Mouse (Mus musculus) c-Kit-positive CD71-positive TER-119-negative erythroid progenitor cells, embryonic 14.5 days (primary cell): Measurements from ENCODE around the gene Fscn2.
"Not testable (repeated sequence)": the region's sequence is repeated elsewhere in the genome, so short reads cannot be mapped to it uniquely, and the experiment has no call there.

Experiments
- DNase-seq: peaks from one replicate; pipeline ENCODE4 v3.0.0-alpha.2; 2013; ENCODE audit warnings: low read depth

Gene Fscn2

DNA sequence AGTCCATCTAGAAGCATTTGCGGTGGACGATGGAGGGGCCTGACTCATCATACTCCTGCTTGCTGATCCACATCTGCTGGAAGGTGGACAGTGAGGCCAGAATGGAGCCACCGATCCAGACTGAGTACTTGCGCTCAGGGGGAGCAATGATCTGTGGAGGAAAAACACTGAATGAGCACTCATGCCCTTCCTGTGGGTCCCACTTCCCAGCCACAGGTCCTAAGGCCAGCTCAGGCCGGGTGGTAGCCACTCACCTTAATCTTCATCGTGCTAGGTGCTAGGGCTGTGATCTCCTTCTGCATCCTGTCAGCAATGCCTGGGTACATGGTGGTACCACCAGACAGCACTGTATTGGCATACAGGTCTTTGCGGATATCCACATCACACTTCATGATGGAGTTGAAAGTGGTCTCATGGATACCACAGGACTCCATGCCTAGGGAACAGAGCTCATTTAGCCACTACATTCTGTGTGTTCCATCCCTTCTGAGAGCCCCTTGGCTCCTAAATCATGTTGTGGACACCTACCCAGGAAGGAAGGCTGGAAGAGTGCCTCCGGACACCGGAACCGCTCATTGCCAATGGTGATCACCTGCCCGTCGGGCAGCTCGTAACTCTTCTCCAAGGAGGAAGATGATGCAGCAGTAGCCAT lies 14.8 kb upstream of the Fscn2 start:
- not testable (repeated sequence) for DNase-seq

DNA sequence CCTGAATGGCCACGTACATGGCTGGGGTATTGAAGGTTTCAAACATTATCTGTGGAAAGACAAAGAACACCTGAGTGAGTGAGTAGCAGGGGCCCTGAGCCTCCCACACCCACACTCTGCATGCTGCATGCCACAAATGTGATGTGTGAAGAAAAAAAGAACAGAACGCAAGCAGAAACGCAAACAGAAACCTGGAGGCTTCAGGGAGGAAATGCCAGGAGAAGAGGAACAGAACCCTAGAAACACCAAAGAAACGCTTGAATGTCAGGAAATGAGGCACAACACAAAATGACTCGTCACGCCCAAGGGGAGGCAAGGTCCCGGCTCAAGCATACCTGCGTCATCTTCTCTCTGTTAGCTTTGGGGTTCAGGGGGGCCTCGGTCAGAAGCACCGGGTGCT lies 14.0 kb upstream of the Fscn2 start:
- no peak for DNase-seq

DNA sequence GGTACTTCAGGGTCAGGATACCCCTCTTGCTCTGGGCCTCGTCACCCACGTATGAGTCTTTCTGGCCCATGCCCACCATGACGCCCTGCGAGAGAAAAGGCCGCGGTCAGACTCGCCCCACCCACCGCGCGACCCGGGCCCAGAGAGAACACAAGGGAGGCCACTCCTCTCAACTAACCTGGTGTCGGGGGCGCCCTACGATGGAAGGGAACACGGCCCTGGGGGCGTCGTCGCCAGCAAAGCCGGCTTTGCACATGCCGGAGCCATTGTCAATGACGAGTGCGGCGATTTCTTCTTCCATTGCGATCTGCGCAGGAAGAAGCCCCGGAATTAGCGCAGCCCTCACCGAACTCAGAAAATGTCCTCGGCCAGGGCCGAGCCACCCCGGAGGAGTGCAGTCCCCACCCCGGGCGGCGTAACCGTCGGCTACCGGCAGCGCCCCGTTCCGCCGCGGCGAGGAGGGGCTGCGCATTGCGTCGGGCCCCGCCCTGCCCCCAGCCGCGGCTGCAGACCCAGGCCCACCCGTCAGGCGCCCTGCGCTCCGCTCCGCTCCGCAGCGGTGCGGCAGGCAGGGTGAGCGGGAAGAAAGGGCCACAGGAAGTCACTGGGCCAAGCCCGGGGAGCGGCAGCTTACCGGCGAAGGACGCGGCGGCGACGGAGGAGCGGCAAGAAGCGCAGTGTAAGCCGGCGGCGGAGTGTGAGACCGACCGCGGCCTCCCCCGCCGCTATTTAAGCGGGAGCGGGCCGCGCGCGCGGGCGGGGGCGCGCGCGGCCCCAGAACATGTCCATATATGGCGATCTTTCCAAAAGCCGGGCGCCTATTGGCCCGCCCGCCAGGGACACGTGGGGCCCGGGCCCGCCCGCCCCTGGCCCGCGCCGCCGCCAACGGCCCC lies 13.3 kb upstream of the Fscn2 start, which contains the start of gene Actg1:
Gene Actg1, minus strand, starts transcription at position 752 of the 893 bp plus-strand sequence.
- DNase-seq, result peak; percentile 67

DNA sequence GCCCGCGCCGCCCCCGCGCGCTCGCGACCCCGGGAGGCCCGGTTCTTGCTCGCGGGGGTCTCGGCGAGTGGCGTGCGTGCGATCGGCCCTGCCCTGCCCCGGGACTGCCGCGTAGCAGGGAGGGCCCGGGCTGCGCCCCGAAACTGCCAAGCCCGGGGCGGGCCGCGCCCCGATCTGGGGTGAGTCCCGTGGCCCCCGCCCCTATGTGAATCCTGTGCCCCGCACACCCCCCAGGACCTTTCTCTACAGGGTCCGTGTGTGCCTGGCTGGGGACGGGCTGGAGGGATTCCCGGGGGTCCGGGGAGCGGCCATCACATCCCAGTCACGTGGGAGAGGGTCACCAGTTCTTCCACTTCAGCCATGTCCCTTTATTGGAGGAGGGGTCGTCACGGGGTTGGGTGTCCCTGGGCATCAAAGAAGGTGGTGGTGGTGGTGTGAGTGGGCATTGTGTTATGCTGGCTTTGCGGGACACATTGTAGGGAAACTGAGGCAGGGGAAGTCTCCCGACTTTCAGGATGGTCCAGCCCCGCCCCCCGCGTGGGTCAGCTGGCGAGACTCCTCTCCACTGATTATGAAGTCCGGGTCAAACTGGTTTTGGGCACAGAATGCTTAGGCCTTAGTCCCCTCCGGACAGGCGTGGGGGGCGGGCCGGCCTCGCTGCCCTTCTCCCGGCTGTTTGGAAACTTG lies 12.5 kb upstream of the Fscn2 start:
- no peak for DNase-seq

DNA sequence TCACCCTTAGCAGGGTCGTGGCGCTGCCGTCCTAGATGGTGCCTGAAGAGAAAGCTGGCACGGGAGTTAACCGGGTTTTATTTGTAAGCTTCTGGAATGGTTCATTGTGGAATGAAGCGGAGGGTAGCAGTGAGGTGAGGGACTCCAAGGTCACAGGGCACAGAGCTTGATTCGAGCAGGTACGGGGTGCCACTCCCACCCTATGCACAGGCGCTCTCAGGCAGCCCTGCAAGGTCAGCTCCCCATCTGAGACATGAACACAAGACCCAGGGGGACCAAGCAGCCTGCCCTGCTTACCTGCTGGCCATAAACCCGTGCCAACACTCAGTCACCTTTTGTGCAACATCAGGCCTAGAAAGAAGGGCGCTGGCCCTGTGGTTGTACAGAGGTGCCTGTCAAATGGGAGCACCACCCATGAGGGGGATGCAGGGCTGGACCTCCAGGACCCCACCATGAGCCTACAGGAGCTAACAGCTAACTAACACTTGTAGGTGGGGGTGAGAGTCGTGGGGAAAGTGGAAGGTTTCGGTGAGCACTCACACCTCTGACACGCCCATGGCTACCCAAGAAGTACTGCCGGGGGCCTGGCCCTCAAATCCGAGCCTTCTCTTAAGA lies 11.9 kb upstream of the Fscn2 start:
- no peak for DNase-seq

DNA sequence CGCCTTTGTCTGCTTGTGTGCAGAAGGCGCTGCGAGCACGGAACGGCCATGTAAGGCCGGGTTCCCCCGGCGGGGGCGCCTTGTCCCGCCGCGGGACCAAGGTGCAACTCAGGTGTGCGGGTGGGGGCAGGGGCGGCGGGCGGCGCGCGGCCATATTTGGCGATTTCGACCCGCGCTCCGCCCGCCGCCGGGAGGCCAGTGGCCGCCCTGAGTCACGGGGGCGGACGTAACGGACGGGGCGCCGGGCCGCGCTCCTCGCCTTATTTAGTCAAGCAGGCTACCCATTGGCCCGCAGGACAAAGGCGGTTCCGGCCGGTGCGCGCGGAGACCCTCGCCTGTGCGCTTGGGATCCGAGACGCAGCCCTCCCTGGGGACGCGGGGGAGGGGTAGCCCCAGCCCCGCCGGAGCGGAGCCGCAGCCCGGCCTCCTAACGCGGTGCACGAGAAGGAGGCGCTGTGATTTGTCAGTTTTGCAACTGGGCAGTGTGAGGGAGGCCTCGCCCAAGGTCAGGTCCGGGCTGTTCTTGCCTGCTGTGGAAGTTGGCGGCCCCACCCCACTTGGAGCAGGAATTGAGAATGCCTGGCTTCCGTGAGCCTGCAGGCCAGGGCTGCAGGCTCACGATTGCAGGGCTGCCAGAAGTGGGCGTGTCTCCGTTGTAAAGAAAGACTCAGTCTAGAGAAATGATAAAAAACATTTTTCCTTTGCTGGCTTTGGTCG lies 11.2 kb upstream of the Fscn2 start:
- DNase-seq, result peak; percentile 46

DNA sequence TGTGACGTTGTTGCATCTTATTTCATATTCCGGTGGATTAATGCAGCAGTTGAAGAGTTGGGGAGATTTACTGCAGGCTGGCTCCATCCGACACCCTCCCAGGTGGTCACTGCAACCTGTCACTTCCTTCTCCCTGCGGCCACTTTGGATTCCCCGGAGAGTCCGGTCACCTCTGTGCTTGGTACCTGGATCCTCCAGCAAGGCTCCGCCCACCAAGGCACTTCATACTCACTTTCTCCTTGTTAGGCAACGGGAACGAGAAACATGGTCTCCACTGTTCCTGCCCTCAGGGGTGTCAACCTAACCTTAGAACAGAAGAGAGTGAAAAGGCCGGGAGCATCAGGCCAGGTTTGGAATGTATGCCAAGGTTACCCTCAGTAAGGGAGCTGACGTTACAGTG lies 10.6 kb upstream of the Fscn2 start:
- no peak for DNase-seq

DNA sequence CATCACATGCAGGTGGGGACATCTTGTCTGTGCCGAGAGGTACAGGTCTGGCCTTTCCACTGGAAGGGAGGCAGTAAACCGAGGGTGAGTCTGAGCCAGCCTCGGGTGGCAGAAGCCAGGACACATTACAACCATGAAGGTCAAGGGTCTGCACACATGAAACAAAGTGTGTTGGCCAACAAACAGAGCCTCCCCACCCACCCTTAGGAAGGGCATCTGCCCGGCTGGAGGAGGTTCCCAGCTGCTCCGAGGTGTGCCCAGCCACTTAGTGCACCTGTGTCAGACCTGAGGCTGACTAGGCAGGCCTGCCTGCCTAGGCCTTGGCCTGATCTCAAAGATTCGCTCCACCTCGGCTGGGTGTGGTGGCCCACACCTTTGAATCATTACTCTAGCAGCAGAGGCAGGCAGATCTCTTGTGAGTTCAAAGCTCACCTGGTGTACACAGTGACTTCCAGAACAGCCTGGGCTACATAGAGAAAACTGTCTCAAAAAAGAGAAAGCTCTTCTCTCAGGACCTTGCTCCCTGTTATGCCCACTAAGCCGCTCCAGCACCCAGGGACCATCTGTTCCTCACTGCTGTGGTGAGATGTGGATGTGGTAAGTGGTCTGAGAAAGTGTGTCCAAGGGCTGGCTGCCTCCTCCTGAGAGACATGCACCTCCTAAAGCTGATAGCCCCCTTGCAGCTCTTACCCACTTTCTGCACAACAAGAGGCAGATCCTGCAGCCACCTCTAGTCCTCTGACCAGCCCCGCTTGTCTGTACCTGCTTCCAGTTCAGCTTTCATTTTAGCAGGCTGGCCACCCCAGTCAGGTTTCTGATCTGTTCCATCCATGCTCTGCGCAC lies 9.9 kb upstream of the Fscn2 start:
- no peak for DNase-seq

DNA sequence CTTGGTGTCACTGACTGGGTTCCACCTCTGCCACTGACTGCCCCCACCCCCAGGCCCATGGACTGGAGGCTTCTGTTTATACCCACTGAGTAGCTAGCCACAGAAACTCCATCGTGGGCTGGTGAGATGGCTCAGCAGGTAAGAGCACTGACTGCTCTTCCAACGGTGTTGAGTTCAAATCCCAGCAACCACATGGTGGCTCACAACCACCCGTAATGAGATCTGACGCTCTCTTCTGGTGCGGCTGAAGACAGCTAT lies 9.3 kb upstream of the Fscn2 start:
- DNase-seq, result not testable (repeated sequence)

DNA sequence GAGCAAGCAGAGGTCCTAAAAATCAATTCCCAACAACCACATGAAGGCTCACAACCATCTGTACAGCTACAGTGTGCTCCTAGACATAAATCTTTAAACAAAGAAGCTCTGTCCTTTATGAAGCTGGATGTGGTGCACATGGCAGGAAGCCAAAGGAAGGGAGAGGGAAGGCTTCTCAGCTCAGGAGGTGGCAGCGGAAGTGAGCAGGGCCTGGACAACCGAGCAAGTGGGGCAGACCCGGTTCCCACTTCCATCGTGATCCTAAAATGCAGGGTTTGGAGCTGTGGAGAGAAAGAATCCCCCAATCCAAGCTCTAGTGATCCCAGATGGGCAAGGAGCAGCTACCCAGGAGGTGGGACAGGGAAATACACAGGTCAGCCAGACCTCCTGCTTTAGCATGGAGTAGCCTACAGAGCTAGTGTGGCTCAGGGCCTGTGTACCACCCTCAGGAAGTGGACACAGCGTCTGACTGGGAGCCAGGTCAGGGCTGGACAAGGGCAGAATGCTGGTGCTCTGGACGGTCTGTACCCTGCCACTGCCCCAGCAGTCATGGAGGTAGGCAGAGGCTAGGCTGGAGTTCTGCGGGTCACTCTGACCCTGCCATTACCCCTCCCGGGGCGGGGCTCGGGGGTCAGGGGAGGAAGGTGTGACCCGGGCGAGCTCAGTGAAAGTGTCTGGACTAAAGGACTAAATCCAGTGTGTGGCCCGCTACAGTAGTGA lies 8.6 kb upstream of the Fscn2 start:
- DNase-seq, result no peak

DNA sequence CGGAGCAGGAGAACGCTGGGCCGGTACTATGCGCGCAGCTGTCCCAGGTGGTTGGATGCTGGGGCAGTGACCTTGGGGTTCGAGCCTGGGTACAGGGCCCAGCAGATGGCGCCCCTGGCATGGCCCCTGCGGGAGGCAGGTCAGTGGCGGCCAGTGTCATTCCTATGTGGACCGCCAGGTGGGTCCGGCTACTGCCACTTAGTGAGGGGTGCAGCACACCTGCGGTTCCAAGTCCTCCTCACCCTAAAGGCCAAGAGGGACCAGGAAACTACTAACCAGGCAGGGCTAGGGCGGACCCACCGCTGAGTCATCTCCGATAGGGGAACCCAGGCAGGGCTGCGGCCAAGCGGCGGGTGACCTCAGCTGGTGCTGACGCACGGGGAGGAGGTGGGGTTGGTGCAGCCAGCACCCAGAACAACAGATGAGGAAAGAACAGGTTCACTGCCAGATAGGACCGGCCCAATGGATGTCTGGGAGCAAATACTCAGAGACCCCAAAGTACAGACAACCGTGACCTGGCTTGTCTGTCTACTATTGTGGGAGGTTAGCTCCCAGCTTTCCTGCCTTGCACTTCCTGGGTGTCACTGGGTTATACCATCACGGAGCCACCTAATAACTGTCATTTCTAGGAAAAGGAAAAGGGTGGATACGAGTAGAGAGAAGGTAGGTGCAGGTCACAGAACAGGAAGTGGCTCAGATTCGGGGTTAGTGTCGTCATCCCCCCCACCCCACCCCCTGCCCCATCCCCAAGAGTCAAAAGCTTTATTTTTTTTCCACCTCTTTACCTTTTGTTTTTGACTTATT lies 7.6 kb upstream of the Fscn2 start:
- DNase-seq, result peak; percentile 74

DNA sequence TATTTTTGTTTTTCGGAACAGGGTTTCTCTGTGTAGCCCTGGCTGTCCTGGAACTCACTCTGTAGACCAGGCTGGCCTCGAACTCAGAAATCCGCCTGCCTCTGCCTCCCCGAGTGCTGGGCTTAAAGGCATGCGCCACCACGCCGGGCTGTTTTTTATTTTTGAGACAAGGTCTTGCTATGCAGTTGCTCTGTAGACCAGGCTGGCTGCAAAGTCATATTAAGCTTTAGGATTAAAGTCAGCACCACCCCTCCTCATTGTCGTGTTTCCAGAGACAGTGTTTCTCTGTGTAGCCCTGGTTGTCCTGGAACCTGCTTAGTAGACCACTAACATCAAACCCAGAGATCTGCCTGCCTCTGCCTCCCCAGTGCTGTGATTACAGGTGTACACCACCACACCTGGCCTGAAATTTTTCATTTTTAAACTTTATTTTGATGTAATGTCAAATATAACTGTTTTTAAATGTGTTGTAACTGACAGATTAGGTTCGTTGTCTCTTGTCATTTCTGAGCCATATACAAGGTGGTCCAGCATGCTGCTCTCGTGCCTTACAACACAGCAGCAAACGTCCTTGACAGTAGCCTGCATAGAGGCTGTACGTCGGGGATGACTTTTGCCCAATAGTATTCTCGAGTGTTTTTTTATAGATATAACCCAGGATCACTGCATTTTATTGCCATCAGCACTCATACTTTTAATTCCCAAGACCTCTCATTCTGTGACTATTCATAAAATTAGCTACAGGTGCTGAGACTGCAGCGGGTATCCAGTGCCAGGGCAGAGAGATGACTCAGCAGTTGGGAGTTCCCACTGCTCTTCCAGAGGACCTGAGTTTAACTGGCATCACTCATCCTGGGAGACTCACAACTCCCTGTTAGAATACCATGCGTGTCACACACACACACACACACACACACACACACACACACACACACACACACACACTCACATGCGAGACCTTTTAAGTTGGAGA lies 6.7 kb upstream of the Fscn2 start:
- no peak for DNase-seq

DNA sequence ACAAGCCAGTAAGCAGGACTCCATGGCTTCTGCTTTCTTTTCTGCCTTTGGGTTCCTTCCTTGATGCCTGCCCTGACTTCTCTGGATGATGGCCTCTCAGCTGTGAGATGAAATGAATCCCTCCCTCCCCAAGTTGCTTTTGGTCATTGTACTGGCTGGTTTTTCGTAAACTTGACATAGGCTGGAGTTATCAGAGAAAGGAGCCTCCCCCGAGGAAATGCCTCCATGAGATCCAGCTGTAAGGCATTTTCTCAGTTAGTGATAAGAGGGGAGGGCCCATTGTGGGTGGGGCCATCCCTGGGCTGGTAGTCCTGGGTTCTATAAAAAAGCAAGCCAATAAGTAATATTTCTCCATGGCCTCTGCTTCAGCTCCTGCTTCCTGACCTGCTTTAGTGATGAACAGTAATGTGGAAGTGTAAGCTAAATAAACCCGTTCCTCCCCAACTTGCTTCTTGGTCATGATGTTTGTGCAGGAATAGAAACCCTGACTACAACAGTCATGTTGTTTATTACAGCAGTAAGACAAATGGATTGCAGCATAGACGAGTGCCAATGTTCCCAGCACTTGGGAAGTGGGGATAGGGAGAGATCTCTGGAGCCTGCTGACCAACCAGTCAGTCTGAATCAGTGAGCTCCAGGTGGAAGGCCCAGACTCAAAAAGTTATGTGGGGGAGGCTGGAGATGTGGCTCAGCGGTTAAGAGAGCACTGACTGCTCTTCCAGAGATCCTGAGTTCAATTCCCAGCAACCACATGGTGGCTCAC lies 5.9 kb upstream of the Fscn2 start:
- DNase-seq, result no peak

DNA sequence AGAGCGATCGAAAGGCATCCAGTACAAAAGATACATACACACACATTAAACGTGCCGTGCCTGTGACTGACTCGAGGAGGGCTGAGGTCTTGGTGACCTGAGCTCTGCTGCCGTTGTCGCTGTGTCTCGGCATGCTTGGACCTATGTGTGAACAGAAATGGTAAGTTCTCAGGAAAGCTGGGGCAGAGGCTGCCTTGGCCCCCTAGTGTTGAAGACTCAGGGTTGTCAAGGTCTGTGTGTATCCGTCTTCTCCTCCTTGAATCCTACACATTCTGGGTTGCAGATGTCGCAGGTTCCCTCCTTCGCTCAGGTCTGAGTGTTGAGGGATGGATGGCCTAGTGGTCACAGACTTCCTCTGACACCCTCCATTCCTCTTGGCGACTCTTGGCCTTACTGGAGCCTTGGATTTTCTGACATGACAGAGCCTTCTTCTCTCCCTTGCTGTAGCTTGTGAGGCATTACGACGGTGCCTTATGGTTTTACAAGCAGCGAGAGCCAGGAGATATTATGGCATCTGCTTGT lies 5.0 kb upstream of the Fscn2 start:
- DNase-seq, result no peak

DNA sequence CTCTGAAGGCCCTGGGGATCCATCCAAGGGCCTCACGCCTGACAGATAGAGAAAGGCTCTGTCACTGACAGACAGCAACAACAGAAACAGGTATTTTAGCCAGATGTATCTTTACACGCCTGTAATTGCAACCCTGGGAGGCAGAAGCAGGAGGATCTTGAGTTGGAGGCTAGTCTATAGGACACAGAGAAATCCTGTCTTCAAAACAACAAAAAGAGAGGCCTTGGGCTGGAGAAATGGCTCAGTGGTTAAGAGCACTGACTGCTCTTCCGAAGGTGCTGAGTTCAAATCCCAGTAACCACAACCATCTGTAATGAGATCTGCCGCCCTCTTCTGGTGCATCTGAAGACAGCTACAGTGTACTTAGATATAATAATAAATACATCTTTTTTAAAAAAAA lies 4.4 kb upstream of the Fscn2 start:
- DNase-seq, result no peak

DNA sequence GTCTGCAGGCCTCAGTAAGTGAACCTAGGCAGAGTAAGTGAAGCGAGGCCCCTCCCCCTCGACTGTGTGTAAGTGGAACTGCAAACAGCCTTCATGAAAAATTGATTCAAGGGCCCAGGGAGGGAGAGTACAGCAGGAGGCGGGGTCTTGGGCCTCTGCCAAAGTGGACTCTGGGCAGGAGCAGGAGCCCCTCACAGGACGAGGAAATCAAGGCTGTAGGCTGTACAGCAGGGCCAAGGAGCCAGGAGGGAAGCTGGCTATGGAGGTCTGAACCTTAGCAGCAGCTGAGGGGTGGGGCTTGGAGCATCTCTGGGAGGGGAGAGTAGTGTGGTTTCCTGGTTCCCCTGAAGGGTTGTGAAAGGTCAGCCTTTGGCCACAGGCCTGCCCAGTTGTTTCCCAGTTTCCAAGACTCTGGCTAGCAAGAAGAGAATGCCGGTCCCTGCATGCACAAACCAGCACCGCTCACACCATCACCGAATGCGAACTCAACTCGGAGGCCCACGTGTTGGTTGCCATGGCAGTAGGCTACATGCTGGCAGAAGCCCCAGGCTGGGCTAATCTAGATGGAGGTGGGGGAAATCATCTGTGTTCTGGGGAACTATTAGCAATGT lies 3.4 kb upstream of the Fscn2 start:
- DNase-seq, result no peak

DNA sequence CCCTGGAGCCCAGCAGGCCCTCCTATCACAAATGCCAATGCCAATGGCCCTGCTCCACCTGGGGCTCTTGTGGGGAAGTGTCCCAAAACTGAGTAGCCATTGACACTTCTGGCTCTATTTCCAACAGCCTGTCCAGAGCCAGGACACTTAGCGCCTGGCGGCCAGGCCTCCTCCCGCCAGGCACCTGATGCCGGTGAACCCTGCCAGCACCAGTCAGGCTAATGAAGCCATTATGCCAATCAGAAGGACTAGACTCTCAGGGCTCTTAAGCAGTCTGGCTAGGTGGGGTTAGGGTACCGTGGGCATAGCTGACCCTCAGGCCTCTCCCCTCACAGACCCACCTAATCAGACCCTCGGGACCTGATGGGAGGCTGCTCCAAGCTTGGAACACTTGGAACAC lies 1.9 kb upstream of the Fscn2 start:
- DNase-seq, result no peak
